Mouse (Mus musculus) Muller cell, postnatal 12 days (primary cell): ENCODE data around the gene Arhgap23.

ENCODE experiments used
- DNase-seq: peaks from one replicate; pipeline ENCODE4 v3.0.0-alpha.2; 2015; ENCODE audit errors: inconsistent ontology term

Arhgap23 gene

GRCm38 (mm10) chr11:97415330-97415711, at the start of gene Arhgap23:
Gene Arhgap23, plus strand, starts transcription at chr11:97415533.
- DNase-seq: peak; percentile 91

GRCm38 (mm10) chr11:97365556-97365955, 49.8 kb upstream of the Arhgap23 start:
- DNase-seq: no peak

DNA sequence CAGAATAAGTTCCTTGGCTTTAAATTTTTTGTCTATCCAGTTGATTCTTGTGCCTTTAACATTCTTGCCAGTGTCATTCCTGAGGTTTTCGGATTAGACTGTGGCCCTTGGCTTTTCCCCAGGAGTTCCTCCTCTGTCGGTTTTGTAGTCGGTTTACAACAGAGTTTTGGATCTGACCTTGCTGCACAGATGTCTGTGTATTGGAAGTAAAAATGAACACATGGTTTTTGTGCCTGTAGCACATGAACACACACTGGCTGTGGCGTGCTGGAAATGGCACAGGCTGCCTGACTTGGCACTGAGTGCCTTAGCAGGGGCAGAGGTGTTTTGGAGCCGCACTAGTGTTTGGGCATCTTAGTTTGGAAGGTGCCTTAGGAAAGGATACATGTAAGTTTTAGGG, 46.8 kb upstream of the Arhgap23 start:
- peak; percentile 10 for DNase-seq

GRCm38 (mm10) chr11:97370329-97371091, 44.8 kb upstream of the Arhgap23 start:
- peak; percentile 56 for DNase-seq

DNA sequence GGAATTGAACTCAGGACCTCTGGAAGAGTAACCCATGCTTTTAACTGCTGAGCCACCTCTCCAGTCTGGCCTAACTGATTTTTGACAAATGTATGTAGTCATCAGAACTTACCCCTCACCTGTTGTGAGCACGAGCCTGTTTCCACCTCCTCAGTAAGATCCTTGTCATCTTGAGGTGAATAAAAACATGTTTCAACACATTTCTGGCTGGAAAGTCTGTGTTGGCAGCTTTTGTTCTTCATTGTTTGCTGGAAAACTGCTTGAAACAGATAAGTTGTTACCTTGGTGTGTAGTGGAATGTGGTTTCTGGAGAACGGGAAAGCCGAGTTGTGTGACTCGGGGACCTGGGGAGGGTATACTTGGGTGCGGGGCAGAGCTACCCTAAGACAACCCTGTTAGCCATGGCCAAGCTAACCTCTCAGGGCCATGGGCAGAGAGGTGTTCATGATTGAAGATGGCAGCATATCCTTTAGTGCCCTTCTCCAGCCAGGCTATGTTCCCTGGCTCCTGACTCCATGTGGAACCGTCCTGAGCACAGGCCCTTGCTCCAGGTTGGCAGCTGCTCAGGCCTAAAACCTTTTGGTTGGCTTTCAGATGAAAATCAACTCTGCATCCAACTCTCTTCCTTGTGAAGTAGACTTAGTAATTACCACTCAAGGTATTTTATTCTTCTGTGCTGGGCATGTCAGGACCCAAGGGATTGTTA, 43.0 kb upstream of the Arhgap23 start:
- DNase-seq: no peak

GRCm38 (mm10) chr11:97373402-97373801, 41.9 kb upstream of the Arhgap23 start:
- DNase-seq: no peak

DNA sequence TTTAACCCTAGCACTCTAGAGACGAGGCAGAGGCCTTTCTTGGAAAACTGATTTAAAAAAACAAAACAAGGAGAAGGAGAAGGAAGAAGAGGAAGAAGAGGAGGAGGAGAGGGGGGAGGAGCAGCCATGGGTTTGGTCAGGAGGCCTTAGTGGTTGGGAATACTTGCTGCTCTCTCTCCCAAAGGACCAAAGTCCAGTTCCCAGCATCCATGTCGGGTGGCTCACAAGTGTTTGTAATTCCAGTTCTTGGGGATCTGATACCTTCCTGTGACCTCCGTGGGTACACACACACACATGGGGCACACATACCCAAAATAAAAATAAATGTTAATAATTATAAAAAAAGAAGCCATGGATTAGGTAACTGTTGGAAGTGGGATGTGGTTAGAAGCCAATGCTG, 35.3 kb upstream of the Arhgap23 start:
- DNase-seq: no peak

DNA sequence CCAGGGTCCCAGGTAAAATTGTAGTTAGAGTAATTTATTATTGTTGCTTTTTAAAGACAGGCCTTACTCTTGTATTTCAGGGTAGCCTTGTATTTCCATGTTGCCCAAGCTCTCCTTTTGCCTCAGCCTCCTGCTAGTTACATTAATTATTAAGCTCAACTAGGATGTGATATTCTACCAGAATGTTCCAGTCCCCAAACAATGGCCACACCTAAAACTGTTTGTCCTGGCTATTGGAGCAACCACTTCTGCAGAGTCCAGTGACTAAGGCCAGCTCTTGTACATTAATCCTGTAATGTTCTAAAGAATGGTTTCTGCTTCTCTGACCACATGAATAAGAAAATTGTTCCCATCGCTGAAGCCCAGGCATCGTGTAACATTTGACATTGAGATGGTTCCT, 32.3 kb upstream of the Arhgap23 start:
- no peak for DNase-seq

DNA sequence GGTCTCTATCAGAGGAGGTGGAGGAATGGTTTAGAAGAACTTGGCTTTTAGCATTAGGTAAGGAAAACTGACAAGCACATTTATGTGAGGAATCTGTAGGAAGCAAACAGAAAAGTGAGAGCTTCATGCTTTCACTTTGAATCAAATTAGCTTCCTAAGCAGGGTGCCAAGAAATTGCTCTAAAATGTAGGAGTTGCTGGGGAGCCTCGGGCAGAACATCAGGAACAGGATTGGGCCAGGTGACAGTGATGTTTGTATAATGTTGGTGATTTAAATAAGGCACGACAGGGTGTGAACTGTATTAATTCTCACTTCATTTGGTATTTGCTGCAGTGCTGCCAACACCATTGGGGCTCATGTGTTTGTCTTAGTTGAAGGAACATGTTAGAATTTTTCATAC, 31.6 kb upstream of the Arhgap23 start:
- no peak for DNase-seq

GRCm38 (mm10) chr11:97387811-97388210, 27.5 kb upstream of the Arhgap23 start:
- DNase-seq: no peak

DNA sequence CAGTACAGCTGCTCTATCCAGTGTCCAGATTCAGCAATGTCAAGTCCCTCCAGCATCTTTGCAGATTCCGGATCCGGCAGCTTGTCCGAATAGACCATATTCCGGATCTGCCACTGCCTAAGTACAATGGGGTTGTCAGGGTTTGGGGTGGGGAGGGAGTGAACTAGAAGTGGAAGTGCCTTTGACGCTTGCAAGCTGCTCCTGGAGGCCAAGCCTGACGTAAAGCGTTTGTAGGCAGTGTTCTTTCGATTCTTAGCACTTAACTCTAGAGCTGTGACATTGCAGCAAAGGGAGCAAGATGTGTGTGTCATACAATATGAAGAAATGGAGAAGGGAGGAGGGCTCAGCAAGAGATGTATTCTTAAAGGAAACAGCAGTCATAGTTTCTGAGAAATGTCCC, 26.2 kb upstream of the Arhgap23 start:
- DNase-seq: no peak

DNA sequence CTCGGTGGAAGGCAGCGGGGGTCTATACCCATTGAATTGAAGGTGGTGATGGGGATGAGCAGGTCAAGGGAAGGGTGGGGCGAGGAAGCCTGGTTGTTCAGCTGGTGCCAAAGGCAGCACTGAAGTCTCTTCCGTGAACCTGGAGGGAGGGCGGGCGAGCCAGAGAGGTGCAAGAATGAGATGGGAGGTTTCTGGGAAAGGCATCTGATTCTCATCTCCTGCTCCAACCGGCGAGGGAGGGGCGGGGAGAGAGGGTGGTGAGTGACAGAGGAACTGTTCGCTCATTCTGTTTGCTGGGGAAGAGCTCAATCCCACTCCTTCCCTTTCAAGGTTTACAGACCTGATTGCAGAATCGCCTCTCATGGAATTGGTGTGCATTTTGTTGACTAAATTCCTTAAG, 21.7 kb upstream of the Arhgap23 start:
- no peak for DNase-seq

DNA sequence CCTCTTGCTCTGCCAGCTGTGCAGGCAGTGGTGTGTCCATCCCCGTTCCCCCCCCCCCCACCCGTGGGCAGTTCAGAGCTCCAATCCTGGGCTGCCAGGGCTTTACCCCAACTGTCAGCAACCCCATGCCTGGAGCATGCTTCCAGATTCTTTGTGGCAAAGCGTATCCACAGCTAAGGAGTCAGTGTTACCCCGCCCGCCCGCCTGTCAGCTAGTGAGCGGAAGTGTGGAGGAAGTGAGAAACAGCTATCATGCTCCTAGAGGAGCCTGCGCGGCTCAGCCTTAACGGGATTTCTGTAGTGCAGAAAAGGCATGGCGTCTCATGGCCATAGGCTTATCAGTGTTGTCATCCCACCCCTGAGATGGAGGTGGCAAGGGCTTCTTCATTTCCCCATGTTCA, 21.2 kb upstream of the Arhgap23 start:
- no peak for DNase-seq

DNA sequence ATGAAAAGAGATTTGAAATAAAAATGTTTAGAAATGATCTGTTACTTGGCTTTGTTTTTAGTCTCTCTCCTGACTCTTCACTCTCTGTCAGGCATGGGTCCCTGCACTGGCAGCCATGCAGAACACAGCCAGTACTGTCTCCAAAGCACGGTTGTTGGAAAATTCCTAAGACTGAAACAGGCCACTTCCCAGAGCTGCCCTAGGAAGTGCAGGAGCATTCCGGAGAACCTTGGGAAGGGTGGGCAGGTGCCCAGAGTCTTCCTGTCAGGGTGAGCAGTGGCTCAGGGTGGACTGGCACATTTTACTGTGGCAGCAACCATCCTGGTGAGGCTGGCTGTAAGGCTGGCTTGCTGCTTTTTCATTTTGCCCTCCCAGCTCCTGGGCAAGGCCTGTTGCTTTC, 16.8 kb upstream of the Arhgap23 start:
- DNase-seq: no peak

DNA sequence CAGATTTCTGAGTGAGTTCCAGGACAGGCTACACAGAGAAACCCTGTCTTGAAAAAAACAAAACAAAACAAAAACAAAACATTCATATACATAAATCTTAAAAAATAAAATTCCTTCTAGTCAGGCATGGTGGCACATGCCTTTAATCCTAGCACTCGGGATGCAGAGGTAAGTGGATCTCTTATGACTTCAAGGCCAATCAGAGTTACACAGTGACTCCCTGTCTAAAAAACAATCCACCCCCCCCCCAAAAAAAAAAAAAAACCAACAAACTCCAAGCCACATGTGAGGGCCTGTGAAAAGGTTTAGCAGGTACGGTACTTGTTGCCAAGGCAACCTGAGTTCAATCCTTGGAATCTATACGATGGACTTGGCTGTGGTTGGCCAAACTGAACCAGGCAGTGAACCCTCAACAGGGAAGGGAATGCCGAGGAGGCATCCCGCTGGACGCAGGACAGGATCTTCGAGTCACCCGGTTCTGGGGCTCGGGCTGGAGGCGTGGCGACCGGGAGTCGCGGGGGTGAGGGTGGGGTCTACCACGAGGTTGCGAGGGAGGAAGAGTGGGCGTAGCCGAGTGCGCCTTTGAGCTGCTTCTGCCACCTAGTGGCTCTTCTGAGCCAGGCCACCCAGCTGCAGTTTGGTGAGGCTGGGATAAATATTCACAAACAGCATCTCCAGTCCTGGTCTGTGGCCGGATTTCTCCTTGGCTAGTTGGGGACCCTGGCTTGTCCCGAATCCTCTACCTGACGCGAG, 15.2 kb upstream of the Arhgap23 start:
- peak; percentile 88 for DNase-seq

GRCm38 (mm10) chr11:97401082-97401481, 14.3 kb upstream of the Arhgap23 start:
- DNase-seq: peak; percentile 74

DNA sequence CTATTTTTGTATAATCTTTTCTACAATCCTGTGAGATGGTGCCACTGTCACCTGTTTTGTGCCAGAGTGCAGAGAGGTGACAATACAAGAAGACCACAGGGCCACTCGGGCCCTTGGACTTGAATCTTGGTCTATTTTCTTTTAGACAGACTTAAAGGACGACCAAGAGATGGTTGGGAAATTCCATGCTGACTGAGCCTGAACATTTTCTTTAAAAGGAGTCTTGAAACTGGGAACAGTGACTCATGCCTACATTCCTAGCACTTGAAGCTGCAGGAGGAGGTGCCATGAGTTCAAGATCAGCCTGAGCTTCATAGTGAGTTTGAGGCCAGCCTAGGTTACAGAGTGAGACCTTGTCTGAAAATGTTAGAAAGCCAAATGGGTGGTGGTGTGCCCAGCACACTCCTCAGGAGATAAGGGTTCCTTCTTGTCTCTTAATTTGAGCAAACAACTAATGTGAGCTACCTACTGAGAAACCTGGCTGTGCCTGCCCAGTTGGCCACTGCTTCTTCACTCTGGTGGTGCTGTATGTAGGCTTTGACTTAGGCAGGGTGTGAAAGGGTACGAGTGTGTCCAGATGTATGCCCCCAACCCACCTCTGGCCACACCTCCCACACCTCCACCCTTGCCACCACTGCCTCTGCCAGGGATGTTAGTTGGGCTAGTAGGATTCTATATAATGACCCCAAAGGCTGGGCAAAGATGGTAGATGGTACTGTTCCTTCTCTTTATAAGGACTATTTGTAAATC, 13.5 kb upstream of the Arhgap23 start:
- DNase-seq: no peak

GRCm38 (mm10) chr11:97402746-97403145, 12.6 kb upstream of the Arhgap23 start:
- no peak for DNase-seq

GRCm38 (mm10) chr11:97403614-97404183, 11.6 kb upstream of the Arhgap23 start:
- no peak for DNase-seq

DNA sequence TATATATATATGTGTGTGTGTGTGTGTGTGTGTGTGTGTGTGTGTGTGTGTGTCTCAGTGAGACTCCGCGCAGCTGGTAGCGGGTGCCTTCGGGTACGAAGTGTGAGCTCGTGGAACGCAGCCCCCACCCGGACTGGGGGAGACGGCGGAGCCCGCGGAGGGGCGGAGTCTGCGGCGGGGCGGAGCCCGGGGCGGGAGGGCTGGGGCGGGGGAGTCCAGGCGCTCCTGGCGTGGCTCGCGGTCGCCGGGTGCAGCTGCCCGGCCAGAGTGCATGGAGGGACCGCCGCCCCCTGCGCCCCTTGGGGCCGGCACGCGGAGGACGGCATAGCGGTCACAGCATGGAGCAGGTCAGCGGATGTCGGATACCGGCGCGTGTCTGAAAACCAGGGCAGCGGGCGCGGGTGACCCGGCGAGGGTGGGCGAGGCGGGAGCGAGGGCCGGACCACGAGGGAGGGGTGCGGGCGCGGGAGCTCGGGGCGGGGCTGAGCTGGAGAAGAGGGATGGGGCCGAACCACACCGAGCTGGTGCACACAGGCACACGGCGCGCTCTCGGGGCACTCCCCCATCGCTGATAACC, 11.1 kb upstream of the Arhgap23 start:
- DNase-seq: peak; percentile 63

DNA sequence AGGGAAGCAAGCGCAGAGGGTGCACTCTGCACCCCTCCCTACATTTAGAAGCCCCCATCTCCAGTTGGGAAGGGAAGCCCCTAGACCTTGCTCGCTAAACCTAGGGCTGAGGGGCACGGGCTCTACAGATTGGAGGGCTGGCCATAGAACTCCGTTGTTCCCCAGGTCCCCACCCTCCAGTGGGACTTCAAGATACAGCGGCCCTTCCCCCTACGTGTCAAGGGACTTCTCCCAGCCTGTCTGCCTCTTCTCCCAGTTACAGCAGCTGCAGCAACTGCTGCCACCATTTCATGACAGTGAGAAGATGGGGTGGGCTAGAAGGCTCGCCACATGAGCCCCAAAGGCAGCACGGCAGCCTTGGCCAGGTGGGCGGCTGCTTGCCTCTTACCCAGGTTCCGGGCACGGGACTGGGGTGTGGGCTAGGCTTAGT, 10.6 kb upstream of the Arhgap23 start:
- DNase-seq: no peak
